Mouse (Mus musculus) forebrain, embryonic 11.5 days (tissue): Measurements from ENCODE around the gene Fam71e2. TPM values are rescaled to one million over a fixed set of nuclear protein-coding genes. Genes with fewer than 3 reads are reported as not detected.
"Not testable (repeated sequence)": the region's sequence is repeated elsewhere in the genome, so short reads cannot be mapped to it uniquely, and the experiment has no call there.

Experiments used
- ATAC-seq: fragments of 200-750 bp; cut with Nextera tagmentation; replicated peaks from 2 replicates; pipeline ENCODE4 v1.8.0; 2017; ENCODE audit warnings: moderate TSS enrichment; ENCODE audit not compliant: low FRiP score
- DNase-seq: peaks from one replicate; pipeline ENCODE4 v3.0.0-alpha.2; 2017; ENCODE audit warnings: low spot score
- H3K27ac ChIP-seq: fragments of 300-500 bp; sonication (generic); 2 replicates; pipeline ENCODE4 v1.5.1; 2014; ENCODE audit warnings: low read depth, low read length
- H3K27me3 ChIP-seq: fragments of 300-500 bp; sonication (generic); 2 replicates; pipeline ENCODE4 v1.6.1; 2014; ENCODE audit warnings: mild to moderate bottlenecking, low read length, mixed read lengths; ENCODE audit not compliant: control insufficient read depth, insufficient read depth
- H3K36me3 ChIP-seq: fragments of 300-500 bp; sonication (generic); 2 replicates; pipeline ENCODE4 v1.6.1; 2014; ENCODE audit warnings: mild to moderate bottlenecking, low read length, moderate library complexity, mixed read lengths; ENCODE audit not compliant: control insufficient read depth, insufficient read depth
- H3K4me1 ChIP-seq: fragments of 300-500 bp; sonication (generic); replicated peaks from 2 replicates; pipeline ENCODE4 v1.6.1; 2014; ENCODE audit warnings: low read length, mixed read lengths; ENCODE audit not compliant: control insufficient read depth, insufficient read depth
- H3K4me2 ChIP-seq: fragments of 300-500 bp; sonication (generic); 2 replicates; pipeline ENCODE4 v1.6.1; 2014; ENCODE audit warnings: low read depth, mild to moderate bottlenecking, low read length, moderate library complexity, mixed read lengths; ENCODE audit not compliant: severe bottlenecking
- H3K4me3 ChIP-seq: fragments of 300-500 bp; sonication (generic); 2 replicates; pipeline ENCODE4 v1.5.1; 2014; ENCODE audit warnings: low read depth, low read length
- H3K9ac ChIP-seq: fragments of 300-500 bp; sonication (generic); 2 replicates; pipeline ENCODE4 v1.6.1; 2014; ENCODE audit warnings: low read length
- H3K9me3 ChIP-seq: fragments of 300-500 bp; sonication (generic); 2 replicates; pipeline ENCODE4 v1.6.1; 2016; ENCODE audit warnings: low read length, mixed read lengths; ENCODE audit not compliant: control insufficient read depth
- WGBS: fragments of 180-500 bp; shearing (Covaris S2); extraction: QIAGEN DNeasy Blood & Tissue Kit; methylation state at CpG from one replicate; pipeline ENCODE4 v1.1.7; 2014; 5-methylcytosine and 5-hydroxymethylcytosine counted together
- polyA plus RNA-seq: library from polyadenylated mRNA; unstranded; fragments of >200 nt; fragmentation: Nextera tagmentation; extraction: Ambion mirVana; gene quantifications from 2 replicates; pipeline ENCODE4 v1.2.1, GENCODE M21; 2014

Fam71e2 gene
- polyA plus RNA-seq, 1 experiment from 2014 or later = not detected

GRCm38 (mm10) chr7:4795767-4796433 is 24.8 kb upstream of the Fam71e2 start:
- Histone ChIP-seq H3K4me3 (no peak overlapping the region), H3K4me2 (no peak overlapping the region), H3K36me3 (peaks cover 16% of the 10 kb centered on the region), H3K9me3 (no peaks in the 10 kb centered on the region), H3K9ac (no peak overlapping the region), H3K27ac (no peak overlapping the region), H3K27me3 (no peaks in the 10 kb centered on the region; the same call in 1 of the 2 replicates), H3K4me1 (peaks cover 7% of the 10 kb centered on the region; the same call in 1 of the 2 replicates)
- 0 out of 2 replicates have a peak, but pooled peaks have one; percentile 10 for ATAC-seq
- WGBS = 77% methylated on average over 7 of the region's 7 CpGs
- no peak for DNase-seq

- 94% methylated on average over 3 of the region's 3 CpGs for WGBS
- peaks cover 16% of the 10 kb centered on the region for H3K36me3 ChIP-seq
- H3K4me1 ChIP-seq = peaks cover 7% of the 10 kb centered on the region; the same call in 1 of the 2 replicates
- H3K9ac ChIP-seq = no peak overlapping the region
- DNase-seq (no peak), ATAC-seq (no peak)
- no peak overlapping the region for H3K27ac ChIP-seq
- H3K4me3 ChIP-seq = no peak overlapping the region
- H3K9me3 ChIP-seq = no peaks in the 10 kb centered on the region
- no peak overlapping the region for H3K4me2 ChIP-seq
- H3K27me3 ChIP-seq = peaks cover 3% of the 10 kb centered on the region; the same call in 1 of the 2 replicates
Measured at GRCm38 (mm10) chr7:4794631-4795168, 23.6 kb upstream of the Fam71e2 start.

- WGBS = 46% methylated on average over 4 of the region's 4 CpGs
- H3K4me1 ChIP-seq = peaks cover 11% of the 10 kb centered on the region; the same call in 1 of the 2 replicates
- peaks cover 16% of the 10 kb centered on the region for H3K36me3 ChIP-seq
- H3K27ac ChIP-seq = peak overlapping the region; percentile 18; the same call in 1 of the 2 replicates
- H3K4me2 ChIP-seq = peak overlapping the region; percentile 88
- no peaks in the 10 kb centered on the region for H3K9me3 ChIP-seq
- ATAC-seq (no peak), DNase-seq (no peak)
- peaks cover 5% of the 10 kb centered on the region; the same call in 1 of the 2 replicates for H3K27me3 ChIP-seq
- H3K4me3 ChIP-seq = peak overlapping the region; percentile 61
- peak overlapping the region; percentile 72 for H3K9ac ChIP-seq
Measured at GRCm38 (mm10) chr7:4793674-4794073, 22.6 kb upstream of the Fam71e2 start.

- Histone ChIP-seq H3K4me2 (peak overlapping the region; percentile 88), H3K4me1 (peaks cover 12% of the 10 kb centered on the region; the same call in 1 of the 2 replicates), H3K36me3 (peaks cover 16% of the 10 kb centered on the region), H3K4me3 (peak overlapping the region; percentile 61), H3K27ac (peak overlapping the region; percentile 13; the same call in 1 of the 2 replicates), H3K9ac (peak overlapping the region; percentile 72)
- not testable (repeated sequence) for ATAC-seq, H3K9me3 ChIP-seq, DNase-seq, H3K27me3 ChIP-seq
- 1% methylated on average over 31 of the region's 31 CpGs for WGBS
Measured at GRCm38 (mm10) chr7:4793248-4793647, 22.1 kb upstream of the Fam71e2 start.

- peak; percentile 91 for ATAC-seq
- 2% methylated on average over 54 of the region's 54 CpGs for WGBS
- H3K9ac ChIP-seq = peak within 1 kb of the TSS; percentile 72
- H3K4me1 ChIP-seq = peaks cover 12% of the 10 kb centered on the region; the same call in 1 of the 2 replicates
- peak within 1 kb of the TSS; percentile 87 for H3K27ac ChIP-seq
- peak within 1 kb of the TSS; percentile 61 for H3K4me3 ChIP-seq
- H3K9me3 ChIP-seq = no peaks in the 10 kb centered on the region
- peaks cover 16% of the 10 kb centered on the region for H3K36me3 ChIP-seq
- H3K27me3 ChIP-seq = peaks cover 8% of the 10 kb centered on the region; the same call in 1 of the 2 replicates
- peak; percentile 96 for DNase-seq
- peak within 1 kb of the TSS; percentile 88 for H3K4me2 ChIP-seq
Measured at GRCm38 (mm10) chr7:4792278-4793212, 21.4 kb upstream of the Fam71e2 start, which contains the start of gene Rpl28. Gene Rpl28 (plus strand): TSS chr7:4792874.

- Histone ChIP-seq H3K36me3 (peaks cover under 1% of the 10 kb centered on the region), H3K9me3 (no peaks in the 10 kb centered on the region), H3K9ac (peak within 1 kb of the TSS; percentile 80), H3K27me3 (peaks cover 8% of the 10 kb centered on the region; the same call in 1 of the 2 replicates), H3K4me3 (peak within 1 kb of the TSS; percentile 48), H3K4me2 (peak within 1 kb of the TSS; percentile 85), H3K27ac (no peak within 1 kb of the TSS), H3K4me1 (peaks cover 12% of the 10 kb centered on the region; the same call in 1 of the 2 replicates)
- 7% methylated on average over 39 of the region's 40 CpGs for WGBS
- no peak; the same call in none of the 2 replicates for ATAC-seq
- no peak for DNase-seq
Measured at GRCm38 (mm10) chr7:4789436-4789935, 18.4 kb upstream of the Fam71e2 start, which contains the start of gene Tmem238. Gene Tmem238 (minus strand): TSS chr7:4789656.

GRCm38 (mm10) chr7:4788499-4789435 is 17.7 kb upstream of the Fam71e2 start:
- peak; percentile 83 for DNase-seq
- peak; percentile 63 for ATAC-seq
- Histone ChIP-seq H3K9me3 (no peaks in the 10 kb centered on the region), H3K4me2 (peak overlapping the region; percentile 85), H3K27ac (no peak overlapping the region), H3K4me1 (peaks cover 7% of the 10 kb centered on the region; the same call in 1 of the 2 replicates), H3K36me3 (no peaks in the 10 kb centered on the region; the same call in 1 of the 2 replicates), H3K4me3 (peak overlapping the region; percentile 48), H3K9ac (peak overlapping the region; percentile 80), H3K27me3 (peaks cover 8% of the 10 kb centered on the region; the same call in 1 of the 2 replicates)
- WGBS = 2% methylated on average over 64 of the region's 64 CpGs
